Mouse (Mus musculus) testis, adult 2 months (tissue): Measurements from ENCODE around the gene Dlg5. TPM values are rescaled to one million over a fixed set of nuclear protein-coding genes. Genes with fewer than 3 reads are reported as not detected.
A peak's percentile ranks its signal among the peaks of the same experiment; 100 is the strongest.

Source experiments
- H3K27ac ChIP-seq: fragments of 200-500 bp; 2 replicates; pipeline ENCODE4 v1.5.1; 2012; ENCODE audit warnings: low read depth, low read length; ENCODE audit not compliant: control insufficient read depth, insufficient read depth
- H3K27me3 ChIP-seq: fragments of 200-500 bp; 2 replicates; pipeline ENCODE4 v1.6.1; 2012; ENCODE audit warnings: mild to moderate bottlenecking, low read length, moderate library complexity; ENCODE audit not compliant: control insufficient read depth, insufficient read depth
- H3K36me3 ChIP-seq: fragments of 200-500 bp; 2 replicates; pipeline ENCODE4 v1.6.1; 2012; ENCODE audit warnings: mild to moderate bottlenecking, low read length; ENCODE audit not compliant: control insufficient read depth, insufficient read depth
- H3K4me1 ChIP-seq: fragments of 200-500 bp; 2 replicates; pipeline ENCODE4 v1.6.1; 2012; ENCODE audit warnings: low read length; ENCODE audit not compliant: control insufficient read depth, insufficient read depth
- H3K4me3 ChIP-seq: fragments of 200-500 bp; 2 replicates; pipeline ENCODE4 v1.5.1; 2012; ENCODE audit warnings: low read depth, mild to moderate bottlenecking, low read length, moderate library complexity, mixed read lengths; ENCODE audit not compliant: control insufficient read depth
- CTCF ChIP-seq: fragments of 200-500 bp; IDR thresholded peaks from 2 replicates; pipeline ENCODE4 v1.5.1; 2012; ENCODE audit warnings: low read depth, mild to moderate bottlenecking, inconsistent platforms, low read length, moderate library complexity; ENCODE audit not compliant: control insufficient read depth, insufficient read depth, insufficient replicate concordance
- POLR2A ChIP-seq: fragments of 200-500 bp; IDR thresholded peaks from 2 replicates; pipeline ENCODE4 v1.6.1; 2012; ENCODE audit warnings: low read depth, mild to moderate bottlenecking, inconsistent platforms, low read length, moderate library complexity; ENCODE audit not compliant: control insufficient read depth
- polyA plus RNA-seq: library from polyadenylated mRNA; depleted of rRNA; stranded (reverse); fragments of >200 nt; gene quantifications from 2 replicates; pipeline ENCODE4 v1.2.3, GENCODE M21; 2012

Gene Dlg5
- polyA plus RNA-seq, 1 experiment: 3.4 TPM

DNA sequence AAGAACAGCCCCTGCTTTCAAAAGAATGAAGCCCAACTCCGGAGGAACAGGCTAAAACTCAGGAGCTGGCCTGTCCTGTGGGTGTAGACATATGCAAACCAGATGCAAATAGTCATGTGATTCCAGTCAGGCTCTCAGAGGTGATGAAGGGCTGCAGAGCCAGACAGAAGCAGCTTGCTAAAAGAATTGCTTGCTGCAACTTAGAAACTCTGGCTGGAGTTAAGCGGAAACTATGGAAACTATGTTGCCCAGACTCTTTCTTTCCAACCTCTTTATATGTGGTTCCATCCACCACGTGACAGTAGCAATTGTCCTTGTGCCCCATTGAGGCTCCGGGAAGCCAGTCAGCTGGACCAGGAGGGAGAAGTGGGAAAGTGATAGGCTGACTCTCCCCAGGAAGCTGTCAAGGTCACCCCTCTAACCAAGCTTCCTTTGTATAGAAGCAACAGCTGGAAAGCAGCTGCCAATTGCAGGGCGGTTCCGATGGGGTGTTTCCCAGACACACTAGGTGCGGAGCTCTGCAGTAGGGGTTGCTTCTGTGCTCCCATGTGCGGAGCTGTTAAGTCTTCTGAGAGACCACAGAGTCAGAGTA is 8.0 kb upstream of the Dlg5 start:
- Histone ChIP-seq H3K36me3 (no peaks in the 10 kb centered on the region), H3K4me1 (no peaks in the 10 kb centered on the region), H3K27ac (no peak overlapping the region), H3K27me3 (no peaks in the 10 kb centered on the region), H3K4me3 (no peak overlapping the region)
- TF ChIP-seq POLR2A (no peak), CTCF (no peak)

- H3K4me3 ChIP-seq: no peak overlapping the region
- no peak overlapping the region for H3K27ac ChIP-seq
- TF ChIP-seq POLR2A (no peak), CTCF (no peak)
- no peaks in the 10 kb centered on the region; the same call in 1 of the 2 replicates for H3K4me1 ChIP-seq
- H3K27me3 ChIP-seq: no peaks in the 10 kb centered on the region
- H3K36me3 ChIP-seq: no peaks in the 10 kb centered on the region
Measured at GRCm38 (mm10) chr14:24251326-24251725, 5.6 kb upstream of the Dlg5 start.

DNA sequence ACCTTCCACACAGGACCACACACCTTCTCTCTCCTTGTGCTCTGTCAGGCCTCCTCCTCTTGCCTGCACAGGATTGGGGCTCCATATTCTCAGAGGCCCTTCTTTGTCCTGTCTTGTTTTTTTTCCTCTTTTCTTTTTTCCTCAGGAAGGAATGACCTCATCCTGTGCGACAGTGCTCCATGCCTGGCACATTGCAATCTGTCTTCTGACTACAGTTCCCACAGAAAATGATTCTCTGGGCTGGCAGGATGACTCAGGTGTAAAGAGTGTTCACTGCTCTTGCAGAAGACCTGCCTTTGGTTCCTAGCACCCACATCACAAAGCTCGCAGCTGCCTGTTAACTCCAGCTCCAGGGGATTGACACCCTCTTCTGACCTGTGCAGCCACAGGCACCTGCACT is 4.2 kb upstream of the Dlg5 start:
- H3K4me3 ChIP-seq: no peak overlapping the region
- no peak overlapping the region for H3K27ac ChIP-seq
- H3K36me3 ChIP-seq: no peaks in the 10 kb centered on the region
- H3K4me1 ChIP-seq: peaks cover 6% of the 10 kb centered on the region
- no peaks in the 10 kb centered on the region for H3K27me3 ChIP-seq
- TF ChIP-seq POLR2A: no peak
- no peak for TF ChIP-seq CTCF

GRCm38 (mm10) chr14:24244330-24245176 is 1.2 kb downstream of the Dlg5 start:
- no peaks in the 10 kb centered on the region for H3K36me3 ChIP-seq
- H3K27ac ChIP-seq: no peak overlapping the region
- H3K27me3 ChIP-seq: no peaks in the 10 kb centered on the region
- no peak for TF ChIP-seq POLR2A
- TF ChIP-seq CTCF: no peak
- peak overlapping the region; percentile 86 for H3K4me3 ChIP-seq
- H3K4me1 ChIP-seq: peaks cover 15% of the 10 kb centered on the region

- Histone ChIP-seq H3K36me3 (no peaks in the 10 kb centered on the region), H3K27ac (no peak overlapping the region)
- TF ChIP-seq CTCF: no peak
- TF ChIP-seq POLR2A: no peak
Measured at GRCm38 (mm10) chr14:24242016-24242415, 3.7 kb downstream of the Dlg5 start.

DNA sequence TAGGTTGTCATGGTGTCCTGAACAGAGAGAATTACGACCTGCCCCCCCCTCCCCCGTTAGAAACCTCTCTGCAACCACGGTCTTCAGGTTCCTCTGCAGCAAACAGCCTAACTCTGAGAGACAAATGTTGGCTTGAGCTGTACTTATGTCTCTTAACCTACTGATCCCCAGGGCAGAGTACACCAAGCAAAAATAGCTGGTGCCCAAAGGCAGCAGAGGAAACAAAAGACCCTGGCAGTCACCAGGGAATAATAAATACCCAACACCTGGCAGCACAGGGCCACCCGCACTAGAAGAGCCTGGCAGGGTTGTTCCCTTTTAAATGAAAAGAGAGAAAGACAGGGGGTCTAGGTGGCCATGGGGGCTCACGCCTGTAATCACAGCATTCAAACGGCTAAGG is 4.9 kb downstream of the Dlg5 start:
- TF ChIP-seq POLR2A (no peak), CTCF (no peak)
- Histone ChIP-seq H3K27me3 (no peaks in the 10 kb centered on the region), H3K36me3 (no peaks in the 10 kb centered on the region)

More at GRCm38 (mm10) chr14:24242016-24242415, 3.7 kb downstream of the Dlg5 start:
- Histone ChIP-seq H3K4me1 (peaks cover 15% of the 10 kb centered on the region), H3K4me3 (no peak overlapping the region), H3K27me3 (no peaks in the 10 kb centered on the region)

DNA sequence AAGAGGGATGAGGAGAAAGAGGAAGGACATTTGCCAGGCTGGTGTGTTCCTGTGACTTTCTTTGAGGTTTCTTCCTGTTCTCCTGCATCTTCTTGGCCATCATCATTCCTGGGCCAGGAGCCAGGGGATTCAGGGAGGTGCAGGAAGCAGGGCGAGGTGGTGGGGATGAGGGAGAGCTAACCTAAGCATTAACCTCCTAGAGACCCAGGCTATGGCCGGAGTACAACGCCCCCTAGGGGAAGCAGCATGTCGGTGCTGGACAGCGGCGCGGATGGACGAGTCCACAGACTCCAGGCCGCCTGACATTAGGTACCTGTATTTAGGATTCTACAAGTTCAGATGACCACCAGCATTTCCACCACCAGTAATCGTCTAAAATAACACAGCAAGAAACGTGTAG is 6.1 kb downstream of the Dlg5 start:
- no peak overlapping the region for H3K4me3 ChIP-seq
- H3K27ac ChIP-seq: no peak overlapping the region
- H3K36me3 ChIP-seq: no peaks in the 10 kb centered on the region
- peaks cover 6% of the 10 kb centered on the region for H3K4me1 ChIP-seq
- TF ChIP-seq POLR2A (no peak), CTCF (peak; percentile 72; the same call in 1 of the 2 replicates)
- no peaks in the 10 kb centered on the region for H3K27me3 ChIP-seq

More for the DNA sequence above, 4.9 kb downstream of the Dlg5 start:
- H3K4me1 ChIP-seq: peaks cover 14% of the 10 kb centered on the region
- no peak overlapping the region for H3K4me3 ChIP-seq
- H3K27ac ChIP-seq: no peak overlapping the region
